Mouse (Mus musculus) heart, adult 2 months (tissue): ENCODE measurements at regions not wholly inside any gene's neighbourhood (a gene's known extent, or its start where the extent isn't known, plus 50 kb on each side); places are given as distances from the start of the nearest gene placed in this dataset.

Experiments used
- CTCF ChIP-seq: fragments of 200-600 bp; IDR thresholded peaks from 2 replicates; pipeline ENCODE4 v1.8.1; 2022; ENCODE audit warnings: antibody characterized with exemption, mild to moderate bottlenecking, moderate library complexity
- EP300 ChIP-seq: fragments of 200-500 bp; IDR thresholded peaks from 2 replicates; pipeline ENCODE4 v1.6.1; 2011; ENCODE audit warnings: low read depth, low read length, control low read depth; ENCODE audit not compliant: insufficient read depth
- POLR2A ChIP-seq: fragments of 200-500 bp; IDR thresholded peaks from 2 replicates; pipeline ENCODE4 v1.6.1; 2011; ENCODE audit warnings: mild to moderate bottlenecking, low read depth, low read length, control low read depth; ENCODE audit not compliant: insufficient read depth

GRCm38 (mm10) chr14:95998356-95998755, 117.3 kb downstream of the 4921530L21Rik start:
- TF ChIP-seq CTCF (no peak), EP300 (no peak), POLR2A (no peak)
